Mouse (Mus musculus) layer of hippocampus, adult 11-12 months (tissue): ENCODE measurements at regions not wholly inside any gene's neighbourhood (a gene's known extent, or its start where the extent isn't known, plus 50 kb on each side); places are given as distances from the start of the nearest gene placed in this dataset.

ENCODE experiments used
- DNase-seq: peaks from one replicate; pipeline ENCODE4 v3.0.0; 2022; ENCODE audit warnings: low spot score

DNA sequence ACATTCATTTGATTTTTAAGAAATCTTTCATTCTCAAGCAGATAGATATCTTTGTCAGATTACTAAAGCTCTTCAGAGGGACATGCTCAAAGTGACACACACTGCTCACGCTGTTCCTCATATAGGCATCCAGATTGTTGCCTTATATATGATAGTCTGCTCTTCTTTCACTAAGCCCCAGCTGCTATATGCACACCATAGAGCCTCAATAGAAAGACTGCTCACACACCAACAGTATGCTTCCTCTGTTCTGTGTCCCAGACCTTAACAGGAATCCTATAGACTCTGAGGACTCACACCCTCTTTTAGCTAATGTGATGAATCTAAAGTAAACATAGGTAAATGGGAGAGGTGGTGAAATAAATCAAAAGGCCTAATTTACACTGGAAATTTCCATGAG, 561.8 kb downstream of the Smarca1 start:
- DNase-seq = no peak

DNA sequence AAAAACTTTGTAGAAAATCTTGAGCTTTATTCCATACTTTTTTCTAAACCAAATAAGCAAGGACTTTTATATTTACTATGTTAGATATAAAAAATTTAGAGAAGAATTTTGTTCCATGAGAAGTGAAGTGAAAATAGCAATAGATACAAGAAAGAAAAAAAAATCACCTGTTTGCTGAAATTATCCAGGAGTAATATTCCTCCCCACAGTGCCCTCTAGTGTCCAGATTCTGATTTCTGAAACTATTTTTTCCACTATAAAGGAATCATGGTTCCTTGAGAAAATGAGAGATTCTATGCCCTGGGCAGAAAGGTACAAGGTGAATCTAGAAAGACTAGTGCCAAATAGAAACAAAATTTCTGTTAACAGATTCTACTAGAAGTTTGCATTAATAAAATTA, 564.0 kb downstream of the Smarca1 start:
- DNase-seq = peak; percentile 8

DNA sequence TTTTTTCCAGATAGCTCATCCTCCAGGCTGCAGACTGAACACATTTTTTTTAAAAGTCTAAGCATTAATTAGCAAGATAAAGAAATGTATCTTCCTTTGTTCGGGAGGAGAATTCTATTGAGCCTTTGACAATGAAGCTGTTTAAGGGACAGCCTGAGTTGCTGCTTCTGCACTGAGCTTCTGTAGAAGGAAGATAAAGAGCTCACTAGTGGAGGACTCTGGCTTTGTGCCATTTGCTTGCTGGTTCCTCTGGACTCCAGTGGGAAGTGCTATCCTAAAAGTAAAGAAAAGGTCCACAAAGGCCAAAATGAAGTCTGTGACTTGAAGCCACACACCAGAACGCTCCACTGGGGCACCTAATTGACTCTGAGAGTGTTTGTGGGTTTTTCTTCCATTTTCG, 577.0 kb downstream of the Smarca1 start:
- DNase-seq = no peak

DNA sequence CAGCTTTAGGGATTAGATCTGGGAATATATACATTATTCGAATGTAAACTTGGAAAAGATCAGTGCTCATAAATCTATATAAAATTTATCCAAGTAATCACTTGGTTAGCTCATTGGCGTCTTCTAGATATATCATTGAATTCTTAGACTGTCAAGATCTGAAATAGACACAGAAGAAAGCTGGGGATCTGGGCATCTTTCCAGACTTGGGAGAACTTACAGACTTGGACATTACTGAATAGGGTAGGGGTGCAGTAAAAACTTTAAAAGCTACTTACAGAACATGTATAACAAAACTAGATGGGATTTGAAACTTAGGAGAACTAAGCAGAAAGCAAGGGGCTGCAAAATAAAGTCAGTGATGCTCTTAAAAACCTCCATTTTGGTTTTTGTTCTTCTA, 585.6 kb downstream of the Smarca1 start:
- no peak for DNase-seq

DNA sequence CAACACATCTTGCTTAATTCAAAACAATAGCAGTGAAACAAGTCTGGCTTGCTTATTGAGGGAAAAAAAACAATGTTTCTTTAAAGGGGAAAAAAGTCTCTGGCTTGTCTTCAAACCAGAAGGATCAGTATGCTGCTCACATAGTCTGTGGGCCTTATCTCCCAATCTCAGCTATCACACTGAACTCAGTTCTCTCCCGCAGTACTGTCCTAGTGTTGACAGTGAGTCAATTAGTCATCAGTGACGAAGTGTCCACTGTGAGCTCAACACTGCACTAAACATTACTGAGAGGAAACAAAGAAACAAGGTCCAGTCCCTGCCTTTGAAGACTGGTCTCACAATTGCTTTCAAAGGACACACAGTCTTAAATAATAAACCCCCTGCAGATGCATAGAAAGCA, 589.2 kb downstream of the Smarca1 start:
- DNase-seq = no peak

DNA sequence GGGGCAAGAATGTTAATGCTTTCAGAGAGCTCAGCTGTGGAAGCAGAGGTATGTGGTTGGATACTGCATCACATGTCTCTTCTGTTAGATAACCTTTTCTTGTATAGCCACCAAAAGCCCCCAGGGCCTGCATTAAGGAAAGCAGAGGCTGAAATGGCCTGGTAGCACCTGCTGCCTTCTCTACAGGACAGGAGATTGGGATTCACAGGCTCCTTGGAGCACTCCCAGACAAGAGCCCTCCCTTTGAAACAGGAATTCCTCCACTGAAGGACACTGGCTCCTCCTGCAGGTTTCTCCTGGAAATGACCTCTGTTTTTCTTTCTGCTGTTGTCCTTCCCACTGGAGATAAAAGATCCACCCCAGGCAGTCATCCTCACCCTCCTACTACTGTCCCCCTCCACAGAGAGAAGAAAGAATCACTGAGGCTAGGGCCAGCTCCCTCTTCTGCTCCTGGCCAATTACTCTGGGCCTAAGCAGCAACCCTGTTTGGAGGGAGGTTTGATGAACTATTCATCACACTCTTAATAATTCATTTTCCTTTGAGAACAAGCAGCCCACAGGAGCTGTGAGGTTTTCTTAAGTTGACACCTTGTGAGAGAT, 600.1 kb downstream of the Smarca1 start:
- peak; percentile 14 for DNase-seq
